Mouse (Mus musculus) bone marrow macrophage, adult 2 months (primary cell): ENCODE measurements around the gene Msmb.

ENCODE experiments used
- CTCF ChIP-seq: IDR thresholded peaks from 2 replicates; pipeline ENCODE4 v1.5.1; 2012; ENCODE audit warnings: low read depth, mild to moderate bottlenecking, low read length, moderate library complexity
- POLR2A ChIP-seq: IDR thresholded peaks from 2 replicates; pipeline ENCODE4 v1.6.1; 2012; ENCODE audit warnings: mild to moderate bottlenecking, low read depth, low read length, borderline replicate concordance

- TF ChIP-seq CTCF (no peak), POLR2A (no peak)
These were observed 59.5 kb downstream of the Msmb start for GRCm38 (mm10) chr14:32201354-32201753.
